Mouse (Mus musculus): Measurements from ENCODE around the gene Slc35d2. TPM values are rescaled to one million over a fixed set of nuclear protein-coding genes. Genes with fewer than 3 reads are reported as not detected.
"Not testable (repeated sequence)": the region's sequence is repeated elsewhere in the genome, so short reads cannot be mapped to it uniquely, and the experiment has no call there.

The Slc35d2 gene
- total RNA-seq, 4 experiments from 2014 or later: 6.9 to 10.6 (median 10.3) TPM

GRCm38 (mm10) chr13:64108381-64108850, 20.8 kb downstream of the Slc35d2 start:
- DNase-seq: no peak

DNA sequence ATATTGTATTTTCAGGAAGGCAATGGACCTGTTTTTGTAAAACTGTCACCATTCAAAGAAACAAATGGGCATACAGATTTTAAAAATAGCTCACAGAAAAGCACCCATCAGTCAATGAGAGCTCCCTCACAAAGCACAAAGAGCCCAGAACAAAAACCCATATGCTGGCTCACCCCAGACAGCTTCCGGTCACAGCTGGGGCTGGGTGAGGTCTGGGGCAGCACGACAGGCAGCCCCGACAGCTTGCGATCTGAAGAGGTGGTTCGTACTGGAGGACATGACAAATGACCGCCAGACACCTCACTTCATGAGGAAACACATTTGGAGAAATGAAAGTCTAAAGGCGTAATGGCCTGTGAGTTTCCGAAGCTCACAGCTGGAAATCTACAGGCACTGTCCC, 21.6 kb downstream of the Slc35d2 start:
- no peak for DNase-seq

DNA sequence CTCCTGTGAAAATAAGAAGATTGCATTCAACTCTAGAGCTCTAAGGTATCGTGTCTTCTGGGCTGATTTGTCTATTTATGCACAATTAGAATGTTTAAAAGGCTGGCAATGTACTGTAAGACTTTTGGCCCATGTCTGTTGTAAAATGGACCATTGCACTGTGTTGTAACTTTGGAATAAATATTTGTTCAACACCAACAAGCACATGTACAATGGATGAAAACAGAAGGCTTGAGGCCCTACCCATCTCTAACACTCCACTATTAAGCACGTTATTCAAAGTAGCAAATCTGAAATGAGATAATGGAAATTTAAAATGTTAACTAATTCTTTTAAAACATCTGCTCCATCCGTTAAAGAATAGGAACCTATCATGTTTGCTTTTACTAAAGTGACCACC, 22.1 kb downstream of the Slc35d2 start:
- no peak for DNase-seq

GRCm38 (mm10) chr13:64105690-64106089, 23.5 kb downstream of the Slc35d2 start:
- DNase-seq: no peak

- DNase-seq: no peak
Measured at GRCm38 (mm10) chr13:64100186-64100585, 29.0 kb downstream of the Slc35d2 start.

- DNase-seq: no peak
Measured at GRCm38 (mm10) chr13:64098992-64099391, 30.2 kb downstream of the Slc35d2 start.

DNA sequence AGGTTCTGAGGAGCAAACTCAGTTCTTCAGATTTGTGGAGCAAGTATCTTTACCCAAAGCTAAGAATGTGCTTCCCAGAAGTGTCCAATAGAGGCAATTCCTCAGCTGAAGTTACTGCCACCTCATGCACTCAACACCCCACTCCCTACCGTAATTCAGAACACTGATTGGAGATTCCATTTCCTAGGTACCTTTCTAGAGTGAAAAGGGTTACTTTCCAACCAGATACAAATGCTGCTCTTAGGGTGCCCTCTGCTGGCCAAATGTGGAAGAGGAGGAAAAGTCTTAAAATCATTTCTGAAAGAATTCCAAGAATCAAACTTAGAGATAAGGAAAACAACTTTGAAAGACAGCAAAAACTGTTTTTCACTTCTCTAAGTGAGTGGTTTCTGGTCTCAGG, 35.8 kb downstream of the Slc35d2 start:
- DNase-seq: peak; percentile 55

- DNase-seq: no peak
Measured at GRCm38 (mm10) chr13:64092752-64093151, 36.4 kb downstream of the Slc35d2 start.

GRCm38 (mm10) chr13:64092141-64092540, 37.0 kb downstream of the Slc35d2 start:
- no peak for DNase-seq

- no peak for DNase-seq
Measured at GRCm38 (mm10) chr13:64091006-64091405, 38.2 kb downstream of the Slc35d2 start.

GRCm38 (mm10) chr13:64090278-64090677, 38.9 kb downstream of the Slc35d2 start:
- DNase-seq: no peak

- no peak for DNase-seq
Measured at GRCm38 (mm10) chr13:64089130-64089529, 40.0 kb downstream of the Slc35d2 start, which contains the start of gene Hsd17b3. TSS of gene Hsd17b3 (minus strand) at chr13:64089230.

- DNase-seq: no peak
Measured at GRCm38 (mm10) chr13:64088057-64088456, 41.1 kb downstream of the Slc35d2 start.

GRCm38 (mm10) chr13:64086036-64086435, 43.1 kb downstream of the Slc35d2 start:
- DNase-seq: no peak

- peak; percentile 64 for DNase-seq
Measured at GRCm38 (mm10) chr13:64083331-64083730, 45.8 kb downstream of the Slc35d2 start.

DNA sequence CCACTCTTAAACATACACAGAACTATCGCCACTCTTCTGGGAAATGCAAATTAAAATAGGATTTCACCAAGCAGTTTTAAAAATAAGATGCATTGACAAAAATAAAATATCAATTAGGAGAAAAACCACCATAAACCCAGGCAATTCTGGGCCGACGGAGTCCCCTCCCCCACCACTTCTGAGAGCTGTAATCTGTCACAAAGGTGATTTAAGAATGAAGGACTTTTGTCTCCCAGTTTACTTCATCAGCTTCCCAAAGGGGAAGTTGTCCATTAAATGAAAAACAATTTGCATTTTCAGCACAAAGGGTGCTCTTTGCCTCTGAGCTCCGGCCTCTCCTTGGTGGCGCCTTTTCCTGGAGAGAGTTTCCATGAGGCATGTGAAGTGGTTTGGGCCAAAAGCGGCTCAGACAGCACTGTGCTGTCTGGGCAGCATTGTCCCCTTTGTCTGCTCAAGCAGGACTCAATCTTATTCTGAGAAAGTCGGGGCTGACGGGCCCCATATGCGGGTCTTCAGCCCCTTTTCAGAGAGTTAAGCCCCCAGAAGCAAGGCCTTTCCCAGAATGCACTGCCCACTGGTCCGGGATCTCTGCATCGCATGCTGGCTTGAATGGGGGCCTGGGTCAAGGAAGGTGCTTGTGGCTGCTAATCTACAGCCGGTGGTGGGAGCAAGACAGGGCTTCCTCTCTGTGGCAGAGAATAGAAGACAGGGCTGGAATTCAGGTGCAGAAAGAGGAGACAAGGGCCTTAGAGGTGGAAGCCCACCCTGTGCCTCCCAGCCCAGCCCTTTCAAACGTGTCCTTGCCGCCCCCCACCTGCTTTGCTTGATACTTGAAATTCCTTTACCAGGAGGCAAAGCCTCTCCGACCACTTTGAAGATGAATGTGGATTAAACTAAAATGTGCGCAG, 47.9 kb downstream of the Slc35d2 start:
- DNase-seq: no peak

DNA sequence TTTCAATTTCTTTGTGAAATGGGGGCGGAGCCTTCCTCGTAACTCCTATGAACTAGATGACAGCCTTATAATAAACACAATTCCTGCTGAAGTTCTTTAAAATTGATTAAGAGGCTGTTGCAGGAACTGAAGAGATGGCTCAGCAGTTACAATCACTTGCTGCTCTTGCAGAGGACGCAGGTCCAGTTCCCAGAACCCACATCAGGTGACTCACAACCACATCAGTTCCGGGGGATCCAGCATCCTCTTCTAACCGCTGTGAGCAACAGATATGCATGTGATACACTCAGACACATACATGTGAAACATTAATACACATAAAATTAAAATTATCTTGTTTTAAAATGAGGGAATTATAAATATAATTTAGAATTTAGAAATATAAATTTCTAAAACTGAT, 51.6 kb downstream of the Slc35d2 start:
- no peak for DNase-seq

DNA sequence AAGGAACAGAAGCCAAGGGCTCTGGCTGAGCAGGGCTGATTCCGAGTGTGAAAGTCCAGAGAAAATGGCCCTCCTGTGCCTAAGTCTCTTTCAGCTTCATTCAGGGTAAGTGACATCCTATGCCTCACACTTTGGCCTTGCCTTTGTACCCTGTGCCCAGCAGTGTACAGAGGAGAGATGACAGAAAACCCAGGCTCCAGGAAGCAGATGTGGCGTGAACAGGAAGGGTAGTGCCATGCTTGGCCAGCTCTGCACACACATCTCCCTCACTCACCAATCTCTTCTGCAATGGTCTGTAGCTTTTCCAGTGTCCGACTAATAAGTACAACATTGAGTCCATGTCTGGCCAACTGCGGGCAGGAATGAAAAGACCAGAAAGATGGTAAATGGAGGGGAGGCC, 53.1 kb downstream of the Slc35d2 start:
- DNase-seq: no peak

DNA sequence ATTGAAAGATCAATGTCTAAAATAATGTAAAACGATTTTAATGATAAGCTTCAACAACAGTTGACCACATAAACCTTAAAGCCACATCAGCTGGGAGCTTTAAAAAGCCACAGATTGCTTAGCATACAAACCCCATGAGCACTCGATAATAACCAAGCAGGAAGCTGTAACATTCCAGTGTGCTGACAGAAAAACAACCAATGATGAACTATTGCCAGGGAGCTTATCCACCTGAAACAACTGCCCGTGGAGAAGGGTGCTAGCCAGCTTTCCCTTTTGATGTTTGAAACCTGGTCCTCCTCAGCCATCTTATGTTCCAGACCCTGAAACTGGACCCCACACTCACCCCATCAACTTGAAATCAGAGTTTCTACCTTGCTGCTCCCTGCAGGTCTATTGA, 62.5 kb downstream of the Slc35d2 start:
- DNase-seq: no peak

DNA sequence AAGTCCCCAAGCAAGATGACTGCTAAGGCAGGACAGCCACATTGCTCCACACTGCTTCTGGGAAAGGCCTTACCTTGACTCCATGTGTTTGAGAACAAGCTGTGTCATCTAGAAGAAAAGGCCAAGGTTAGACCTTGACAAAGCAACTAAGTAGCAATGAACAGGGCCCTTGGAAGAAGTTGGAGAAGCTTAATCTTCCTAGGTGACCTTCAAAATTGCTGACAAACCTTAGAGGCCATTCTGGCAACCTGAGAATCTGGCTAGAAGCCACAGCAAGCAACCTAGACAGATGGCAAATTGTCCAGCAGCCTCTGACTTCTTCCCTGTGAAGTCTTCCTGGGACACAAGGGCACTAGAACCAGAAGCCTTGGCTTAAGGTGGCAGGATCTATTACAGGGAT, 64.9 kb downstream of the Slc35d2 start:
- peak; percentile 65 for DNase-seq

GRCm38 (mm10) chr13:64060935-64061506, 68.1 kb downstream of the Slc35d2 start:
- DNase-seq: no peak

GRCm38 (mm10) chr13:64053959-64054358, 75.2 kb downstream of the Slc35d2 start:
- DNase-seq: no peak

GRCm38 (mm10) chr13:64052281-64052680, 76.9 kb downstream of the Slc35d2 start:
- not testable (repeated sequence) for DNase-seq

DNA sequence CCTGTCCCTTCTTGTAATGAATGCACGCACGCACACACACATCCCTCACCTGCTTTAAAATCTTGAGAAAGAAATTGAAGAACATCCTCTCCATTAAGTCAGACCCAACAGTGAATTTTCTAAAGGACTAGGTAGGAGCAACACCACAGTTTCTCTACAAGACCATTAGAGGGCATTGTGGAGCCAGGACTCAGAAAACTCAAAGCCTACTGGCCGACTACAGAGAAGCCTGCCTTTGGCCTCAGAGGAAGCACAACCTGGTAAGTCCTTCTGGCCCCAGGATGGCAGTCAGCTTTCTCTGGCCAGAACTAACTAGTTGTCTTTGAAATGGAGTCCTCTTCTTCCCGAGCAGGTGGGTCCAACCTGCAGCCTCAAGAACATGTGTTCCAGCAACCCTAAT, 78.3 kb downstream of the Slc35d2 start:
- DNase-seq: peak; percentile 36

All from adrenal gland, adult 8-10 months (tissue).